Mouse (Mus musculus) stomach, embryonic 16.5 days (tissue): ENCODE data around the gene Gm12830. TPM values are rescaled to one million over a fixed set of nuclear protein-coding genes. Genes with fewer than 3 reads are reported as not detected.

Source experiments
- ATAC-seq: fragments of 200-750 bp; cut with Nextera tagmentation; 2 replicates; pipeline ENCODE4 v1.8.0; 2017; ENCODE audit warnings: moderate number of reproducible peaks, moderate TSS enrichment; ENCODE audit not compliant: insufficient read depth, low FRiP score
- H3K27ac ChIP-seq: fragments of 300-500 bp; sonication (generic); 2 replicates; pipeline ENCODE4 v1.5.1; 2014; ENCODE audit warnings: low read length
- H3K27me3 ChIP-seq: fragments of 300-500 bp; sonication (generic); 2 replicates; pipeline ENCODE4 v1.6.1; 2014; ENCODE audit warnings: low read length, control low read depth, mixed read lengths; ENCODE audit not compliant: control insufficient read depth, insufficient read depth
- H3K36me3 ChIP-seq: fragments of 300-500 bp; sonication (generic); 2 replicates; pipeline ENCODE4 v1.6.1; 2014; ENCODE audit warnings: low read length; ENCODE audit not compliant: control insufficient read depth, insufficient read depth
- H3K4me1 ChIP-seq: fragments of 300-500 bp; sonication (generic); 2 replicates; pipeline ENCODE4 v1.6.1; 2014; ENCODE audit warnings: low read length, control low read depth, mixed read lengths; ENCODE audit not compliant: control insufficient read depth, insufficient read depth
- H3K4me2 ChIP-seq: fragments of 300-500 bp; sonication (generic); 2 replicates; pipeline ENCODE4 v1.6.1; 2014; ENCODE audit warnings: low read depth, low read length, mixed read lengths
- H3K4me3 ChIP-seq: fragments of 300-500 bp; sonication (generic); replicated peaks from 2 replicates; pipeline ENCODE4 v1.5.1; 2014; ENCODE audit warnings: mild to moderate bottlenecking, low read length
- H3K9ac ChIP-seq: fragments of 300-500 bp; sonication (generic); 2 replicates; pipeline ENCODE4 v1.6.1; 2014; ENCODE audit warnings: low read length
- H3K9me3 ChIP-seq: fragments of 300-500 bp; sonication (generic); replicated peaks from 2 replicates; pipeline ENCODE4 v1.6.1; 2016; ENCODE audit warnings: low read length, control low read depth; ENCODE audit not compliant: control insufficient read depth
- WGBS: fragments of 180-500 bp; shearing (Covaris S2); extraction: QIAGEN DNeasy Blood & Tissue Kit; methylation state at CpG from one replicate; pipeline ENCODE4 v1.1.7; 2014; 5-methylcytosine and 5-hydroxymethylcytosine counted together
- polyA plus RNA-seq: library from polyadenylated mRNA; unstranded; fragments of >200 nt; fragmentation: Nextera tagmentation; extraction: Ambion mirVana; gene quantifications from 2 replicates; pipeline ENCODE4 v1.2.1, GENCODE M21; 2015

The Gm12830 gene
- polyA plus RNA-seq = not detected in 2 replicates

DNA sequence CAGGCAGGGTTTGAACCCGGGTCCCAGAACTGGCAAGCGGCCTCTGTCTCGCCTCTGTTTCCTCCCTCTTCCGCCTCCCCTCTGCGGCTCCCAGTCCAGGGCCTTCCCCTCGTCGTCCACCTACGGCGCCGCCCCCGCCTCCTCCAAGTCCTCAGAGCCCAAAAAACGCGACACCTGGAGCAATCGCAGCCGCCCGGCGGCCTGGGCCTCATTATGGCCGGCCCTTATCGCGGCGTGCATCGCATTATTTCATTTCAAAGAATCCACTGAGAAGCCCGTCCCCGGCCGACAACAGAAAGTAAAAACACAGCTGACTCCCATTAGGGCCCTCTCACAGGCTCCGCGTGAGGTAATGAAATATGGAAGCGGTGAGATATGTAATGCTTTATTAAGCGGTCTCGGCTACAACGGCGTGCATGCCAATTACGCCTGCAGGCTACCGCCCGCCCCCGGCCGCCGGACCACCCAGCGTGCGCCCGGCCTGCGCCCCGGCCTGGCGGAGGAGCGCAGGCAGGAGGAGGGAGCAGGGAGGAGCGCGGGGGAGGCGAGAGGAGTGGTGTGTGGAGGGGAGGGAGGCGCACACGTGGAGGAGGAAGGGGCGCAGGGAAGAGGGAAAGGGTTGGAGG lies at the start of gene Gm12830:
Gm12830 (plus strand) TSS at position 156 of the 626 bp plus-strand sequence.
- peak; percentile 85 for ATAC-seq
- H3K9ac ChIP-seq = peak within 1 kb of the TSS; percentile 67
- WGBS = 2% methylated on average over 51 of the region's 51 CpGs
- H3K4me2 ChIP-seq = peak within 1 kb of the TSS; percentile 70
- peaks cover 7% of the 10 kb centered on the region; the same call in 1 of the 2 replicates for H3K27me3 ChIP-seq
- H3K27ac ChIP-seq = peak within 1 kb of the TSS; percentile 6; the same call in 1 of the 2 replicates
- peak within 1 kb of the TSS; percentile 55 for H3K4me3 ChIP-seq
- H3K4me1 ChIP-seq = peaks cover 18% of the 10 kb centered on the region
- no peaks in the 10 kb centered on the region for H3K36me3 ChIP-seq
- H3K9me3 ChIP-seq = peaks cover 2% of the 10 kb centered on the region; the same call in 1 of the 2 replicates

DNA sequence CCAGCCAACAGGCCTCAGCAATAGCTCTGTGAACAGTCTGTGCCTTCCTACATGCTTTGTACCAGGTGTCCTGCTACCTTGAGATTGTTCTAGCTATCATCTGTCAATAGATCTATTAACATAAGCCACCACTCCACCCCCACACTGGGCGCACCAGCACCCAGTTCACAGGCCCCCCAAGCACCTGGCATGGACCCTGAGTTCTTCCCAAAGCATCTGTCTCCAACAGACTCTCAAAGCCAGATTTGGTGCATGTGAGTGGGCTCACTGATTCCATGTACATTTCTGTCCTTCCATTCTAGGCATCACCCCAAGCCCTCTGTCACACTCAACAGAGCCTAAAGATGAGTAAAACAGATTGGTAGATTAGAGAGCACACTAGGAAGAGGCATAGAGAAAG lies 48.2 kb upstream of the Gm12830 start:
- Histone ChIP-seq H3K9ac (no peak overlapping the region), H3K27me3 (0 out of 2 replicates have a peak, but pooled peaks cover 3% of the 10 kb centered on the region), H3K36me3 (no peaks in the 10 kb centered on the region), H3K4me1 (no peaks in the 10 kb centered on the region), H3K27ac (no peak overlapping the region), H3K4me3 (no peak overlapping the region), H3K4me2 (no peak overlapping the region), H3K9me3 (no peaks in the 10 kb centered on the region)
- ATAC-seq = no peak
- 79% methylated on average over 1 of the region's 1 CpGs for WGBS

DNA sequence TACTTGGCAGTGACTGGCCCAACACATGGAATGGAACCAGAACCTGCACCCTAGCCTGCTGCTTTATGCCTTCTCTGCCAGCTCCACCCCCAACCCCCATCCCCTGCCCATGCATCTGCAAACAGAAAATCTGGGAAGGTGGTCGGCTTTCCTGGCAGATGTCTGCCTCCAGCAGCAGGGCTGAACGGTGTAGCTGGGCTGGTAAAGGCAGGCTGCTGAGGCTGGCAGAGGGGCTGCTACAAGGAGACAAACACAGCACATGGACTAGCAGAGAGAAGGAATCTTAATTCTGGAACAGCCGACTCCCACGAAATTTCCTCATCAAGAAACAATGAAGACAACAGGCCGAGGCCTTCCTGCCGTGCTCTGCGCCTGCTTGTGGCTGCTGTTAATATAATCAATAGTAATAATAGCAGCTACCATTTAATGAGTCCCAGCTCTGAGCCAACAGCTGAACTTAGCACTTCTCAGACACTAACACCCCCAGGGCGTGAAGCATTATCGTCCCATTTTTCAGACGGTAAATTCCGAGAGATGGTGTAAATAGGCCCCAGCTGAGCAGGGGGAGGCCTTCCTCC lies 43.8 kb upstream of the Gm12830 start:
- 0 out of 2 replicates have a peak, but pooled peaks cover 14% of the 10 kb centered on the region for H3K4me1 ChIP-seq
- no peaks in the 10 kb centered on the region for H3K9me3 ChIP-seq
- 64% methylated on average over 11 of the region's 11 CpGs for WGBS
- no peak overlapping the region for H3K27ac ChIP-seq
- no peak for ATAC-seq
- H3K36me3 ChIP-seq = no peaks in the 10 kb centered on the region
- no peak overlapping the region for H3K4me3 ChIP-seq
- no peak overlapping the region for H3K4me2 ChIP-seq
- H3K9ac ChIP-seq = no peak overlapping the region
- H3K27me3 ChIP-seq = no peaks in the 10 kb centered on the region

DNA sequence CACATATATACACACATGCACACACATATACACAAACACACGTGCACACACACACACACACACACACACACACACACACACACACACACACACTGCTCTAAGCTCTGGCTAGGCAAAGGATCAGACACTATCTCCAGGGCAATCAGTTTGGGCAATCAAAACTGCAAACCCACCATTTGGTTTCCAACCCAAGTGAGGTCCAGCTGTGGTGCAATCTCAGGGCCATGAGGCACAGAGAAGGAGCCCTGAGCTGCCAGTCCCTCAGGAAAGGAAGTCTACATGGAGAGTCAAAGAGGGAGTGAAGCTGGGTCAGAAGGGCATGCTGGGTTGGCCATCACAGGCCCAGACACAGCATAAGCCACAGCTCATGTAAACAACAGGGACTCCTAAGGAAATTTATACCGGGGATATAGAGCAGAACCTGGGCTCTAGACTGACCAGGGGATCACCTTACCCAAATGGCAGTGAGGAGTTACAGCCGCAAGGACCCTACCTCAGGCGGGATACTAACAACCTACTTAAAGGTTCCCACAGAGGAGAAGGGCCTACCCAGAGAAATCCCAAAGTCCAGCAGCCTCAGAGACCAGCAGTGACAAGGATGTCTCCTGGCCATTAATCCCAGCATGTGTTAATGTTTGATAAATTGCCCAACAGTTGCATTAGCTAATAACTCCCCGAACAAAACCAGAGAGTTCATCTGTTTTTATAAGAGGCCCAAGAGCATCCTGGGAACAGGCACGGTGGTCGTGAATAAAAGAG lies 42.6 kb upstream of the Gm12830 start:
- Histone ChIP-seq H3K36me3 (no peaks in the 10 kb centered on the region), H3K27me3 (no peaks in the 10 kb centered on the region), H3K4me2 (no peak overlapping the region), H3K9ac (no peak overlapping the region), H3K27ac (no peak overlapping the region), H3K4me1 (0 out of 2 replicates have a peak, but pooled peaks cover 14% of the 10 kb centered on the region), H3K9me3 (no peaks in the 10 kb centered on the region), H3K4me3 (no peak overlapping the region)
- ATAC-seq = no peak
- 43% methylated on average over 7 of the region's 7 CpGs for WGBS

DNA sequence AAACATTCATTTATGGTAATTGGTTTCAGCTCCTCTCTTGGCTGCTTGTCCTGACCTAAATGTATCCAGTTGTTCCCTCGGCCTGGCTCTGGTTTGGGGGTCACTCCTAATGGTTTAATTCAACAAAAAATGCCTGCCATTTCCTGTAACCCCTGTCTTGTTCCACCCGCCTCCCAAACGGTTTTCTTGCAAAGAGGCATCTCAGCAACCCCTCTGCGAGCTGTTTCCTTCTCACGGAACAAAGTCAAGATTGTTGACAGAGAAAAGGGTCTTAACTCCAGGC lies 42.1 kb upstream of the Gm12830 start:
- no peak overlapping the region for H3K27ac ChIP-seq

DNA sequence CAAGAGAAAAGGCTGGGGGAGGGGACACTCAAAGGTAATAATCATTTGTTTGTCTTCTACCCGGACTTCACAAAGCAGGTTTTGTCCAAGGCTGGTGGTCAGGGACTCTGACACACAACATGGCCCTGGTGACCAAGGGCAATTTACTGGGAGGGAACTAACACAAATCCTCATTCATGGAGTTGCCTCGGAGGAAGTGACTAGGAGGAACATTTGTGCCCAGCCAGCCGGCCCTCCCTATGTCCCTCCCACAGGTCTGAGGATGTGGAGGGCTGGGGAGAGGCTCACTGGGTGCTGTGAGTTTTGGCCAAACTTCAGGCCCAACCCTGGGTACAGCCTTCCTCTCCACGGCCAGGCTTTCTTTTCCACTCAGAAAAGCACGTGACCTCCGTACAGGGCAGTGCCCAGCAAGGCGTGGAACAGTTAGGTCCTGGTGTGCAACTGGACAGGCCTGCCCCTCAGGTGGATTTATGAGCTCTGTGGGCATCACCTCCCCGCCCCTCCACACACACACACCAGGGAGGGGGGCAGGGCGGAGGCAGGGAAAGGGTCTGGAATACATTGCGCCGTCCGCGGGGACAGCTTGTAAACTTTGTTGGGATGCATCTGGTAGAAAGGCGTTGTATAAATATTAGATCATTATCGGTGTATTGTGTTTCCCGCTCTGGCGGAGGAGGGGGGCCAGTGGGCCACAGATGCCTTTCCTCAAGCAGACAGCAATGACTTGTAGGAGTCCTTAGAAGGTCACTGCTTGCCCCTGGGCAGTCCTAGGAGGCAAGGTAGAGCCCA lies 41.6 kb upstream of the Gm12830 start:
- H3K9me3 ChIP-seq = no peaks in the 10 kb centered on the region

More for the DNA sequence above, 42.1 kb upstream of the Gm12830 start:
- Histone ChIP-seq H3K4me2 (no peak overlapping the region), H3K36me3 (no peaks in the 10 kb centered on the region), H3K9ac (no peak overlapping the region), H3K4me1 (0 out of 2 replicates have a peak, but pooled peaks cover 14% of the 10 kb centered on the region), H3K4me3 (no peak overlapping the region), H3K27me3 (no peaks in the 10 kb centered on the region), H3K9me3 (no peaks in the 10 kb centered on the region)
- 26% methylated on average over 5 of the region's 5 CpGs for WGBS
- peak; percentile 9; the same call in 1 of the 2 replicates for ATAC-seq

DNA sequence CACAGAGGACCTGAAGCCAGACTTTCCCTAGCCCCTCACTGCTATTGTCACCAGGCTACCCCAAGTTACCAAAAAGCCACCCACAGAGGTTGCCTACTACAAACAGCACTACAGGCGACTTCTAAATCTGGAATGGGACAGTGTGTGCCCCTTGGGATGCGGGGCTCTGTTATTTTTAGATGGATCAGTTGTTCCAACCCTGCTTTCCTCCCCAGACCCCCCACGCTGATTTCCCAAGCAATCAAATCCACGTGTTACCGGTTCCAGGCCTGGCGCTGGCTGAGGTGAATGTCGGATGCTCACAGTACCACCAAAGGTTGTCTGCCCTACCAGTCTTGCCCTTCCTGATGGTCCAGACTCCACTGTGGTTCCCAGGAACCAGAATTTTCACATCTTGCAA lies 38.7 kb upstream of the Gm12830 start:
- no peak overlapping the region for H3K4me2 ChIP-seq
- 79% methylated on average over 7 of the region's 7 CpGs for WGBS
- no peaks in the 10 kb centered on the region for H3K9me3 ChIP-seq
- H3K9ac ChIP-seq = no peak overlapping the region
- no peak for ATAC-seq
- 0 out of 2 replicates have a peak, but pooled peaks cover 14% of the 10 kb centered on the region for H3K4me1 ChIP-seq
- no peak overlapping the region for H3K4me3 ChIP-seq
- no peak overlapping the region for H3K27ac ChIP-seq
- H3K27me3 ChIP-seq = no peaks in the 10 kb centered on the region
- H3K36me3 ChIP-seq = no peaks in the 10 kb centered on the region

More for the DNA sequence above, 41.6 kb upstream of the Gm12830 start:
- 0 out of 2 replicates have a peak, but pooled peaks cover 14% of the 10 kb centered on the region for H3K4me1 ChIP-seq
- no peak overlapping the region for H3K4me2 ChIP-seq
- whole genome bisulfite sequencing = 23% methylated on average over 17 of the region's 17 CpGs
- ATAC-seq = peak; percentile 38; the same call in 1 of the 2 replicates
- no peak overlapping the region for H3K27ac ChIP-seq
- no peaks in the 10 kb centered on the region for H3K36me3 ChIP-seq
- H3K9ac ChIP-seq = no peak overlapping the region
- H3K4me3 ChIP-seq = no peak overlapping the region
- H3K27me3 ChIP-seq = no peaks in the 10 kb centered on the region

DNA sequence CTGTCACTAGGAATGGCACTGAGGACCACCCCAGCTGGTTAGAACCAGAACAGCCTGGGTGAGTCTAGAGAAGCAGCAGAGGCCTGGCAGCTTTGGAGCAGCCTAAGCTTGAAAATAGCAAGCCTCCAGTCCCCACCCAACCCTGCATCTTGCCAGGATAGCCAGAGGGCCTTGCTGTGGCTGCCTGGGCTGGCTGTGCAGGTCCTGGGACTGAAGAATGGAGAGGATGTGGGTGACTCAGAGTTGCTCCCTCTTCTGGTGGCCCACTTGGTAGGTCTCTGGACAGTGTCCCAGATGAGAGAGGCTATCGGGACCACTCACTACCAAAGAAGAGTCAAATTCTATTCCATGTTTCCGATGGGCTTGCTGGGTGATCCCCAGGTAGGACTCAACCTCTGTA lies 36.8 kb upstream of the Gm12830 start:
- Histone ChIP-seq H3K4me1 (0 out of 2 replicates have a peak, but pooled peaks cover 8% of the 10 kb centered on the region), H3K9ac (no peak overlapping the region), H3K27me3 (no peaks in the 10 kb centered on the region), H3K4me3 (no peak overlapping the region), H3K9me3 (no peaks in the 10 kb centered on the region), H3K36me3 (no peaks in the 10 kb centered on the region), H3K4me2 (no peak overlapping the region), H3K27ac (no peak overlapping the region)
- no peak for ATAC-seq
- WGBS = 82% methylated on average over 2 of the region's 2 CpGs
